Mouse (Mus musculus) neural tube, embryonic 11.5 days (tissue): ENCODE measurements around the gene Ctnna2. TPM values are rescaled to one million over a fixed set of nuclear protein-coding genes. Genes with fewer than 3 reads are reported as not detected.

Experiments
- ATAC-seq: fragments of 200-750 bp; cut with Nextera tagmentation; 2 replicates; pipeline ENCODE4 v1.8.0; 2017; ENCODE audit warnings: moderate number of reproducible peaks, mild to moderate bottlenecking, moderate TSS enrichment, moderate library complexity; ENCODE audit not compliant: insufficient read depth, low FRiP score, low TSS enrichment
- DNase-seq: peaks from one replicate; pipeline ENCODE4 v3.0.0-alpha.2; 2015; ENCODE audit warnings: low spot score
- H3K27ac ChIP-seq: fragments of 300-500 bp; sonication (generic); 2 replicates; pipeline ENCODE4 v1.5.1; 2014; ENCODE audit warnings: low read depth, mild to moderate bottlenecking, low read length
- H3K27me3 ChIP-seq: fragments of 300-500 bp; sonication (generic); 2 replicates; pipeline ENCODE4 v1.6.1; 2014; ENCODE audit warnings: mild to moderate bottlenecking, low read length, mixed read lengths; ENCODE audit not compliant: control insufficient read depth, insufficient read depth
- H3K36me3 ChIP-seq: fragments of 300-500 bp; sonication (generic); 2 replicates; pipeline ENCODE4 v1.6.1; 2014; ENCODE audit warnings: mild to moderate bottlenecking, low read length, moderate library complexity, mixed read lengths; ENCODE audit not compliant: control insufficient read depth, insufficient read depth
- H3K4me1 ChIP-seq: fragments of 300-500 bp; sonication (generic); 2 replicates; pipeline ENCODE4 v1.6.1; 2014; ENCODE audit warnings: low read length, mixed read lengths; ENCODE audit not compliant: control insufficient read depth, insufficient read depth
- H3K4me2 ChIP-seq: fragments of 300-500 bp; sonication (generic); 2 replicates; pipeline ENCODE4 v1.6.1; 2014; ENCODE audit warnings: low read depth, mild to moderate bottlenecking, moderate library complexity
- H3K4me3 ChIP-seq: fragments of 300-500 bp; sonication (generic); 2 replicates; pipeline ENCODE4 v1.5.1; 2014; ENCODE audit warnings: low read depth, low read length
- H3K9ac ChIP-seq: fragments of 300-500 bp; sonication (generic); 2 replicates; pipeline ENCODE4 v1.6.1; 2014; ENCODE audit warnings: mild to moderate bottlenecking, low read length
- H3K9me3 ChIP-seq: fragments of 300-500 bp; sonication (generic); 2 replicates; pipeline ENCODE4 v1.6.1; 2016; ENCODE audit warnings: low read length; ENCODE audit not compliant: control insufficient read depth
- WGBS: fragments of 180-500 bp; shearing (Covaris S2); extraction: QIAGEN DNeasy Blood & Tissue Kit; methylation state at CpG from one replicate; pipeline ENCODE4 v1.1.7; 2014; 5-methylcytosine and 5-hydroxymethylcytosine counted together
- polyA plus RNA-seq: library from polyadenylated mRNA; unstranded; fragments of >200 nt; fragmentation: Nextera tagmentation; extraction: Ambion mirVana; gene quantifications from 2 replicates; pipeline ENCODE4 v1.2.1, GENCODE M21; 2014

The Ctnna2 gene
- polyA plus RNA-seq, 1 experiment from 2014 or later: 54.7 TPM

GRCm38 (mm10) chr6:77687173-77687572 is 292.3 kb downstream of the Ctnna2 start:
- no peak overlapping the region for H3K9ac ChIP-seq
- H3K4me2 ChIP-seq: no peak overlapping the region
- H3K4me1 ChIP-seq: no peaks in the 10 kb centered on the region
- WGBS: 77% methylated on average over 1 of the region's 1 CpGs
- no peaks in the 10 kb centered on the region for H3K27me3 ChIP-seq
- no peaks in the 10 kb centered on the region for H3K36me3 ChIP-seq
- no peak for ATAC-seq
- H3K9me3 ChIP-seq: no peaks in the 10 kb centered on the region
- no peak overlapping the region for H3K4me3 ChIP-seq
- DNase-seq: no peak
- H3K27ac ChIP-seq: no peak overlapping the region

DNA sequence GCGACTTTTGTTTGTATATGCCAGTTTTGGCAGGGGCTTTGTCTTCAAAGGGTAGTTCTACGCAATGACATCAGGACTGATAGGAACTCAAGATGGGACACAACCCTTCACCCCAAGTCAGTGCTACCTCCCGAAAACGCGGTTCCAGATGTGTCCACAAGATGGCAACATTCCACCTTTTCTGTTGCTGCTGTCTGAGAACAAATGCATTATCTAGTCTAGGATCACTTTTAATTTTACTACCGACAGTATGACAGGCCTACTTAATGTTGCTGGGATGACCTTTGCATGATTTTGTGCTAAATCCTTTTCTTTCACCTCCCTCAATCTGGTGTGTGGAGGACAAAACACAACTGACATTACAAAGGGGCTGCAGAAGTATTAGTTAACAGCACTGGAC is 329.4 kb downstream of the Ctnna2 start:
- no peaks in the 10 kb centered on the region for H3K9me3 ChIP-seq
- WGBS: 16% methylated on average over 6 of the region's 6 CpGs
- H3K9ac ChIP-seq: no peak overlapping the region
- no peak overlapping the region for H3K4me3 ChIP-seq
- ATAC-seq (peak; percentile 51), DNase-seq (peak; percentile 72)
- no peak overlapping the region for H3K4me2 ChIP-seq
- H3K27me3 ChIP-seq: no peaks in the 10 kb centered on the region
- no peaks in the 10 kb centered on the region for H3K4me1 ChIP-seq
- no peak overlapping the region for H3K27ac ChIP-seq
- H3K36me3 ChIP-seq: no peaks in the 10 kb centered on the region

DNA sequence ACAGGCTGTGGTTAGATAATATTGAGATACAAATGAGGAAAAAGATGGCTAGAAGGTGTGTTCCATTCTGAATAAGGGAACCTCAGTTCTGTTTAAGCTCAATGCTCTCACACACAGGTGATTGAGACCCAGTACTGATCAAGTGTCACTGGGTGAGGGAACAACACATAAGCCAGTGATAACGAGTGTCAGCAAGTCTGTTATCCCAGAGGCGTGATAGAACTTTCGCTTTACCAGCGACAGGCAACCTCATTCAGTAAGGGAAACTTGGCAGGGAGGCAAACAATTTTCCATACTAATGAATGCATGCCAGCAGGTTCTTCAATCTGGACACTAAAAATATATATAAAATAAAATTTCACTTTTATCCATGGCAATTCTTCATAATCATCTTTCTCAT is 334.9 kb downstream of the Ctnna2 start:
- no peak overlapping the region for H3K4me3 ChIP-seq
- 87% methylated on average over 4 of the region's 4 CpGs for WGBS
- no peak overlapping the region for H3K9ac ChIP-seq
- H3K27ac ChIP-seq: no peak overlapping the region
- DNase-seq (no peak), ATAC-seq (no peak)
- H3K9me3 ChIP-seq: no peaks in the 10 kb centered on the region
- H3K4me1 ChIP-seq: no peaks in the 10 kb centered on the region
- no peak overlapping the region for H3K4me2 ChIP-seq
- no peaks in the 10 kb centered on the region for H3K36me3 ChIP-seq
- no peaks in the 10 kb centered on the region for H3K27me3 ChIP-seq

DNA sequence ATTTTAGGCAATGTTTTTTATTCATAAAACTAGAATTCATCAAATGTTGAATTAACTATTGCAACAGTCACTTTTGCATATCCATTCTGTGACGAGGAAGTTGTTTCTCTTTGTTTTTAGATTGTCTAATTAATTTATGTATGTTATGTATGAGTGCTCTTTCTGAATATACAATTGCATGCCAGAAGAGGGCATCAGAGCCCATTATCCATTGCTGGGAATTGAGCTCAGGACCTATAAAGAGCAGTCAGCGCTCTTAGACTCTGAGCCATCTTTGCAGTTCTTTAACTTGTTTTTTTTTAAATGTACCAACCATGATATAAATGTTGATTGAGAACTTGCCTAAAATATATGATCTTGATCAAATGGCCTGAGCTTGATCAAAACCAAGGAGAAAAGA is 340.7 kb downstream of the Ctnna2 start:
- no peaks in the 10 kb centered on the region for H3K36me3 ChIP-seq
- H3K4me2 ChIP-seq: no peak overlapping the region
- no peak overlapping the region for H3K4me3 ChIP-seq
- no peaks in the 10 kb centered on the region for H3K9me3 ChIP-seq
- 89% methylated on average over 2 of the region's 2 CpGs for WGBS
- ATAC-seq (no peak), DNase-seq (no peak)
- no peak overlapping the region for H3K27ac ChIP-seq
- no peaks in the 10 kb centered on the region for H3K27me3 ChIP-seq
- H3K4me1 ChIP-seq: no peaks in the 10 kb centered on the region
- H3K9ac ChIP-seq: no peak overlapping the region

DNA sequence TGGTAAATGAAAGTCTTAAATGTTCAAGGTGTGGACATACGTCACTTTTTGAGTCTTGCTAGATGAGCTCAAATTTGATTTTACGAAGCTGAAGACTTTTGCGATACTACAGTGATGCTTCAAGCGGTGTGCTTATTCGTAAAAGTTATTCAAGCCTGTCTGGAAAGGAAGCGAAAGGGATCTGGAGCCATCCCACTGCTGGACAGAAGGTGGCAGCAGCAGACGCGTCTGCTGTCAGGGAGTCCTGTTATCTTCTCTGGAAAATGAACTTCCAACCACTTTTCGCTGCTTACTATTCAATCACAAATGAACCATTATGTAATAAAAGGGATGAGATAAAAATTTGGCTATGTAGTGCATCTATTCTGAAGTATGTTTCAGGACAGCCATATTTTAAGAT is 345.5 kb downstream of the Ctnna2 start:
- ATAC-seq: no peak; the same call in 1 of the 2 replicates
- H3K4me2 ChIP-seq: no peak overlapping the region
- no peaks in the 10 kb centered on the region for H3K4me1 ChIP-seq
- WGBS: 37% methylated on average over 9 of the region's 9 CpGs
- no peak overlapping the region for H3K4me3 ChIP-seq
- no peak overlapping the region for H3K27ac ChIP-seq
- H3K9me3 ChIP-seq: no peaks in the 10 kb centered on the region
- DNase-seq: peak; percentile 67
- H3K9ac ChIP-seq: no peak overlapping the region
- H3K27me3 ChIP-seq: no peaks in the 10 kb centered on the region
- H3K36me3 ChIP-seq: no peaks in the 10 kb centered on the region

GRCm38 (mm10) chr6:77628573-77629192 is 350.8 kb downstream of the Ctnna2 start:
- Histone ChIP-seq H3K9ac (no peak overlapping the region), H3K4me3 (no peak overlapping the region), H3K27me3 (no peaks in the 10 kb centered on the region), H3K4me1 (no peaks in the 10 kb centered on the region), H3K4me2 (no peak overlapping the region), H3K9me3 (no peaks in the 10 kb centered on the region), H3K36me3 (no peaks in the 10 kb centered on the region), H3K27ac (no peak overlapping the region)
- DNase-seq: peak; percentile 13
- WGBS: 54% methylated on average over 7 of the region's 7 CpGs
- peak; percentile 76 for ATAC-seq

DNA sequence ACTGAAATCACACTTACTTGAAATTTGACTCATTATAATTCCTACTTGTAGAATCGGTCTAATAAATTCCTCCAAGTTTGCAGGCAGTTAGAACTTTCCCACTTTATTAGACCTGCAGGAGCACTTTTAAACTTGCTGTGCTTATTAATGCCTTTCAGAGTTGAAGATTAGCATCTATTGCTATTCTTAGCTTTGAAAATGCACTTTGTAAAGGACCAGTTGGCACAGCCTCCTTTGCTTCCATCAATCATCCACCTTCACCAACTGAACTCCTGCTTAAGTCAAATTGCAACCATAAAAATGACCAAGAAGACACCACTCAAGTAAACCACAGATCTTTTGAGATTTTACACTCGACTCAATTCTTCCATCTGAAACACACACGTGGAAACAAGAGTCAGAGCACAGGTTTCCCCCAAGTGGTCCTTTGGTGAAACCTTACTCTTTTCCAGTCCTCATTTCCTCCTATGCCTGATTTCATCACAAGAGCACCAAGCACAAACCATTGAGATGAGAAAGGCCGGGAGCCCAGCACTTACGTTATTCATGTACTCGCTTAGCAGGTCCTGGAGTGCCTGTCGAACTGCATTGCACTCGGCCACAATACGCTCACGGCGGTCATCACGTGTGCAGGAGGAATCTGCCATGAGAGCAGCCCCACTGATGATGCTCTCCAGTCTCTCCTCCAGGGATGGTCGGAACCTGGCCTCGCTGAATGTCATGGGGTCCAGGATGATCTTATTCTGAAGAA is 374.7 kb downstream of the Ctnna2 start:
- Histone ChIP-seq H3K36me3 (no peaks in the 10 kb centered on the region), H3K4me2 (no peak overlapping the region), H3K4me1 (no peaks in the 10 kb centered on the region), H3K27me3 (no peaks in the 10 kb centered on the region), H3K27ac (no peak overlapping the region), H3K9ac (no peak overlapping the region), H3K4me3 (no peak overlapping the region), H3K9me3 (no peaks in the 10 kb centered on the region)
- WGBS: 91% methylated on average over 14 of the region's 14 CpGs
- DNase-seq (no peak), ATAC-seq (no peak)

DNA sequence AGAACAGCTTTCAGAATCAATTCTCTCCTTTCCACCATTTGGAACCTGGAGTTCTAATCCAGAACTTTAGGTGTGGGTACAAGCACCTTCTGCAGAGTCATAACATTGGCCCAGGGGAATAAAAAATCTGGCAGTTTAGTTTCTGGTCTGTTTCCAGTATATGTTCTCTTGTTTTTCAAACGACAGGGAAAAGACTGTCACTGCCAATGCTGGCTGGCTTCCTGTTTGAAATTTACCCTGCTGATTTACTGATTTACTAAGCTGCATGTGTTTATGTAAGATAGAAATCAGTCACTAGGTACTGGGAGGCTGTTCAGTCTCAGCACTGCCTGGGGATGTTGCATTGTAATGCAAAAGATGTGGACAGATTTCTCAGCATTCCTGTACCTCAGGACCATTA is 375.6 kb downstream of the Ctnna2 start:
- DNase-seq (no peak), ATAC-seq (no peak)
- Histone ChIP-seq H3K4me2 (no peak overlapping the region), H3K9ac (no peak overlapping the region), H3K4me1 (no peaks in the 10 kb centered on the region), H3K9me3 (no peaks in the 10 kb centered on the region), H3K27ac (no peak overlapping the region), H3K36me3 (no peaks in the 10 kb centered on the region), H3K4me3 (no peak overlapping the region), H3K27me3 (no peaks in the 10 kb centered on the region)
- 53% methylated on average over 1 of the region's 1 CpGs for WGBS

GRCm38 (mm10) chr6:77599244-77599643 is 380.3 kb downstream of the Ctnna2 start:
- ATAC-seq (no peak), DNase-seq (no peak)
- Histone ChIP-seq H3K27me3 (no peaks in the 10 kb centered on the region), H3K4me3 (no peak overlapping the region), H3K4me2 (no peak overlapping the region), H3K27ac (no peak overlapping the region), H3K9me3 (no peaks in the 10 kb centered on the region), H3K4me1 (no peaks in the 10 kb centered on the region), H3K9ac (no peak overlapping the region), H3K36me3 (no peaks in the 10 kb centered on the region)
- WGBS: 56% methylated on average over 2 of the region's 2 CpGs
